Mouse (Mus musculus): ENCODE results near the gene Mcoln2. TPM values are rescaled to one million over a fixed set of nuclear protein-coding genes. Genes with fewer than 3 reads are reported as not detected.
A peak's percentile ranks its signal among the peaks of the same experiment; 100 is the strongest.

Mcoln2 gene
- total and polyA plus RNA-seq, 3 experiments: 31.0 to 34.9 (median 32.0) TPM

GRCm38 (mm10) chr3:146237676-146238075, 88.0 kb downstream of the Mcoln2 start:
- Histone ChIP-seq H3K9ac (ENCODE audit: insufficient read depth, low read depth) (no peak overlapping the region), H3K4me2 (ENCODE audit: insufficient read depth, low read depth, poor library complexity, severe bottlenecking) (no peak overlapping the region), H3K4me3 (replicated peaks in 1 of 3; ENCODE audit: low read depth in 2 of 3, low read length in 2 of 3, poor library complexity in 1 of 3) (no peak overlapping the region), H3K79me2 (replicated peaks; ENCODE audit: control insufficient read depth, extremely low read depth, insufficient read depth, poor library complexity, severe bottlenecking) (no peaks in the 10 kb centered on the region), H3K4me1 (ENCODE audit: control insufficient read depth in 1 of 2, insufficient read depth in 2 of 2) (peaks cover 11 to 23% of the 10 kb centered on the region in 2 experiments), H3K27ac (ENCODE audit: insufficient read depth, low read depth) (no peak overlapping the region), H3K9me3 (replicated peaks; ENCODE audit: low read length) (no peaks in the 10 kb centered on the region), H3K27me3 (replicated peaks) (peaks cover 2% of the 10 kb centered on the region), H3K36me3 (replicated peaks in 1 of 2; ENCODE audit: control insufficient read depth in 1 of 2, insufficient read depth in 1 of 2, low read length in 1 of 2) (no peaks in the 10 kb centered on the region)
- no peak for DNase-seq (ENCODE audit: extremely low read depth)
- TF ChIP-seq POLR2A (IDR thresholded peaks at IDR 0.05; ENCODE audit: low read depth, low read length) (no peak), MEF2A (IDR thresholded peaks at IDR 0.05; ENCODE audit: borderline replicate concordance, low read depth, low read length) (no peak), CHD1 (IDR thresholded peaks at IDR 0.05; ENCODE audit: low read depth, low read length) (no peak), MYC (IDR thresholded peaks at IDR 0.05; ENCODE audit: low read depth, low read length) (no peak), JUND (conservative IDR thresholded peaks at IDR 0.05; ENCODE audit: low read depth, low read length) (no peak), ZC3H11A (IDR thresholded peaks at IDR 0.05; ENCODE audit: low read depth, low read length) (no peak), JUN (IDR thresholded peaks at IDR 0.05; ENCODE audit: insufficient read depth, low read depth, low read length) (no peak), RCOR1 (conservative IDR thresholded peaks at IDR 0.05; ENCODE audit: low read depth, low read length) (no peak), SIN3A (IDR thresholded peaks at IDR 0.05; ENCODE audit: low read length) (no peak), NRF1 (IDR thresholded peaks at IDR 0.05; ENCODE audit: low read depth, low read length) (no peak)
- in situ Hi-C loops (cut with MboI; ENCODE audit: low pct_ligation_motif_present, low pct_unique_long_range_greater_than_20kb, low sequenced_read_pairs) (no loop called here), dilution Hi-C loops (cut with MboI; ENCODE audit: extremely low pct_ligation_motif_present, extremely low pct_unique_long_range_greater_than_20kb, low sequenced_read_pairs) (no loop called here)

GRCm38 (mm10) chr3:146244630-146245029, 95.0 kb downstream of the Mcoln2 start:
- H3K4me3 ChIP-seq (replicated peaks in 1 of 3; ENCODE audit: low read depth in 2 of 3, low read length in 2 of 3, poor library complexity in 1 of 3): no peak overlapping the region
- dilution Hi-C loops (cut with MboI; ENCODE audit: extremely low pct_ligation_motif_present, extremely low pct_unique_long_range_greater_than_20kb, low sequenced_read_pairs): no loop called here
- H3K9ac ChIP-seq (ENCODE audit: insufficient read depth, low read depth): no peak overlapping the region
- peak; percentile 35 for DNase-seq (ENCODE audit: extremely low read depth)
- peaks cover 6 to 15% of the 10 kb centered on the region in 2 experiments for H3K4me1 ChIP-seq (ENCODE audit: control insufficient read depth in 1 of 2, insufficient read depth in 2 of 2)
- TF ChIP-seq JUN (IDR thresholded peaks at IDR 0.05; ENCODE audit: insufficient read depth, low read depth, low read length): no peak
- TF ChIP-seq ZMIZ1 (IDR thresholded peaks at IDR 0.05; ENCODE audit: low read depth, low read length): no peak
- TF ChIP-seq CTCF (conservative IDR thresholded peaks at IDR 0.05 in 1 of 2, IDR thresholded peaks at IDR 0.05 in 1 of 2; ENCODE audit: low read depth in 2 of 2, low read length in 2 of 2): no peak
- TF ChIP-seq SIN3A (IDR thresholded peaks at IDR 0.05; ENCODE audit: low read length): 0 out of 2 replicates have a peak, but pooled peaks have one; percentile 24
- TF ChIP-seq IRF4 (IDR thresholded peaks at IDR 0.05; ENCODE audit: low read depth, low read length): peak; percentile 72
- TF ChIP-seq CHD2 (IDR thresholded peaks at IDR 0.05; ENCODE audit: low read length): no peak
- TF ChIP-seq GABPA (IDR thresholded peaks at IDR 0.05; ENCODE audit: insufficient replicate concordance, low read depth, low read length): no peak
- peak; percentile 81 for TF ChIP-seq EP300 (IDR thresholded peaks at IDR 0.05; ENCODE audit: low read length)
- TF ChIP-seq MAX (IDR thresholded peaks at IDR 0.05; ENCODE audit: low read length): 0 out of 2 replicates have a peak, but pooled peaks have one; percentile 31
- no peak for TF ChIP-seq TBP (conservative IDR thresholded peaks at IDR 0.05; ENCODE audit: low read depth, low read length)
- TF ChIP-seq JUND (conservative IDR thresholded peaks at IDR 0.05; ENCODE audit: low read depth, low read length): 0 out of 2 replicates have a peak, but pooled peaks have one; percentile 10
- TF ChIP-seq MYC (IDR thresholded peaks at IDR 0.05; ENCODE audit: low read depth, low read length): 0 out of 2 replicates have a peak, but pooled peaks have one; percentile 32
- no peaks in the 10 kb centered on the region for H3K79me2 ChIP-seq (replicated peaks; ENCODE audit: control insufficient read depth, extremely low read depth, insufficient read depth, poor library complexity, severe bottlenecking)
- no peaks in the 10 kb centered on the region for H3K9me3 ChIP-seq (replicated peaks; ENCODE audit: low read length)
- H3K27ac ChIP-seq (ENCODE audit: insufficient read depth, low read depth): no peak overlapping the region
- H3K27me3 ChIP-seq (replicated peaks): no peaks in the 10 kb centered on the region
- H3K36me3 ChIP-seq (replicated peaks in 1 of 2; ENCODE audit: control insufficient read depth in 1 of 2, insufficient read depth in 1 of 2, low read length in 1 of 2): no peaks in the 10 kb centered on the region
- no peak overlapping the region for H3K4me2 ChIP-seq (ENCODE audit: insufficient read depth, low read depth, poor library complexity, severe bottlenecking)
- in situ Hi-C loops (cut with MboI; ENCODE audit: low pct_ligation_motif_present, low pct_unique_long_range_greater_than_20kb, low sequenced_read_pairs): no loop called here

Other genes with a start within 250 kb of the Mcoln2 start
- gene Bcl10, start 227.0 kb upstream of the Mcoln2 start, total RNA-seq (2012; rRNA removed): 68.8 and 73.6 TPM in 2 replicates
- 166 and 177 TPM in 2 replicates for gene Bcl10, start 227.0 kb upstream of the Mcoln2 start, total RNA-seq (2014; rRNA removed)
- 79.0 and 103 TPM in 2 replicates for gene Bcl10, start 227.0 kb upstream of the Mcoln2 start, polyA plus RNA-seq (2012; ENCODE audit: insufficient read length, low read depth)
- 51.9 and 77.1 TPM in 2 replicates for gene 2410004B18Rik, start 211.8 kb upstream of the Mcoln2 start, total RNA-seq (2012; rRNA removed)
- gene 2410004B18Rik, start 211.8 kb upstream of the Mcoln2 start, total RNA-seq (2014; rRNA removed): 123 and 155 TPM in 2 replicates
- 130 and 138 TPM in 2 replicates for gene 2410004B18Rik, start 211.8 kb upstream of the Mcoln2 start, polyA plus RNA-seq (2012; ENCODE audit: insufficient read length, low read depth)
- gene Syde2, start 162.0 kb upstream of the Mcoln2 start, total RNA-seq (2012; rRNA removed): not detected in 2 replicates
- 0.30 and 0.31 TPM in 2 replicates for gene Syde2, start 162.0 kb upstream of the Mcoln2 start, total RNA-seq (2014; rRNA removed)
- 0.10 TPM in 2 replicates for gene Syde2, start 162.0 kb upstream of the Mcoln2 start, polyA plus RNA-seq (2012; ENCODE audit: insufficient read length, low read depth)
- not detected in 2 replicates for gene Wdr63, start 41.7 kb upstream of the Mcoln2 start, total RNA-seq (2012; rRNA removed)
- not detected in 2 replicates for gene Wdr63, start 41.7 kb upstream of the Mcoln2 start, total RNA-seq (2014; rRNA removed)
- not detected in 2 replicates for gene Wdr63, start 41.7 kb upstream of the Mcoln2 start, polyA plus RNA-seq (2012; ENCODE audit: insufficient read length, low read depth)
- 7.2 and 11.3 TPM in 2 replicates for gene Mcoln3, start 32.4 kb upstream of the Mcoln2 start, total RNA-seq (2012; rRNA removed)
- 5.3 and 6.4 TPM in 2 replicates for gene Mcoln3, start 32.4 kb upstream of the Mcoln2 start, total RNA-seq (2014; rRNA removed)
- gene Mcoln3, start 32.4 kb upstream of the Mcoln2 start, polyA plus RNA-seq (2012; ENCODE audit: insufficient read length, low read depth): 5.2 and 7.2 TPM in 2 replicates
- gene Lpar3, start 71.1 kb downstream of the Mcoln2 start, total RNA-seq (2012; rRNA removed): not detected in 2 replicates
- not detected in 2 replicates for gene Lpar3, start 71.1 kb downstream of the Mcoln2 start, total RNA-seq (2014; rRNA removed)
- not detected in 2 replicates for gene Lpar3, start 71.1 kb downstream of the Mcoln2 start, polyA plus RNA-seq (2012; ENCODE audit: insufficient read length, low read depth)